Mouse (Mus musculus): ENCODE data around the gene Zeb2. TPM values are rescaled to one million over a fixed set of nuclear protein-coding genes. Genes with fewer than 3 reads are reported as not detected.

Zeb2 gene
- total RNA-seq, 2 experiments from 2014 or later: 451 to 546 TPM

DNA sequence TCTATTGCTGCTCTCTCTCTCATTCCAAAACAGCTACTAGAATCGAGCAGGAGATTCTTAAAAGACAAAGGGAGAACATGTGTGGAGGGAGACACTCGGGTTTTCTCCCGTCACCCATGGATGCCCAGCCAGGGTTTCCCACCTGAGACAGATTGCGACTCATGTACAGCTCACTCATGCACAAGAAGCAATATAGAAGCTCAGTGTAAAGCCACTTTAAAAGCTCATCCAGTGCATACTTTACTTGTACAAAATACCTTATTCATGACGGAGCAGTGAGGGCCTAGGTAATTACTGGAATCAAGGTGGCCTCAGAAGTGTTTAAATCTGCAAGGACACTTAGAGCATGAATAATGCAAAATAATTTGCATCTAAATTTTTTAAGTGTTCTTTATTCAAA, 45.9 kb downstream of the Zeb2 start:
- DNase-seq: no peak
- intact Hi-C loops (cut with DNase I): no loop called here

GRCm38 (mm10) chr2:45070612-45071276, 46.5 kb downstream of the Zeb2 start:
- no peak for DNase-seq
- intact Hi-C loops (cut with DNase I): no loop called here

GRCm38 (mm10) chr2:45068792-45069550, 48.2 kb downstream of the Zeb2 start:
- DNase-seq: no peak
- intact Hi-C loops (cut with DNase I): no loop called here

DNA sequence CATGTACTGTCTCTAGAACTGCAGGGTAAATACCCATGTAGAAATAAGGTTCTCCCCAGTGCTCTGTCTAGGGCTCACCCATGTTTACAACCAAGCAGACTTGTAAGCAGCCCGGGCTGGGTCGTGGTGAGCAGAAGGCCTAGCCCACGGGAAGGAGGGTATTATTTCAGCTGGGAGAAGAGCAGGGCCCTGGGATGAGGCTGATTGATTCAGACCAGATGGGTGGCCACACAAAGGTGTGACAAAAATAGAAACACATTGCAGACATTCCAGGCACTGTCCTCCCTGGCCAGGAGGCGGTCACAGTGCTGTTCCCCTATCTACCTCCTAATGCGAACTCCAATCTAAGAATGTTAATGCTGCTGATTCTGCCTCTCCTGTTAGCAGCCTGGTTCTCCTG, 50.1 kb downstream of the Zeb2 start:
- intact Hi-C loops (cut with DNase I): no loop called here
- DNase-seq: no peak

- DNase-seq: no peak
- intact Hi-C loops (cut with DNase I): no loop called here
Measured at GRCm38 (mm10) chr2:45063300-45063890, 53.8 kb downstream of the Zeb2 start.

DNA sequence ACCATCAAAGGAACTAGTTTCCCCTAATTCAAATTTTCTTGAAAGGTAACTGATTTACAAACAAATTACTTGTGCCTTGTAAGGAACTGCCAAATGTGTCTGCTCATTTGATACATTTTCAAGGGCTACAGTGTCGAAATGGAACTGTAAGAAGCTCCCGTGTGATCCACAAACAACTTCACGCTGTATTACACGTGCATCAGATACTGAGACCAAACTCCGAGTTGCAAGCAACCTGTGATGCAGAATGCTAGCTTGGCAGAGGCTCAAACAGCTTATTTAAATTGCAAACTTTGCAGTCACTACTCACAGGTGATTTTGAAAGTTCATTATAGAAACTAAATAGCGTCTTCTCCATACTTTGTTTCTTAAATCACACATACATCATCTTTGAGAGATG, 55.1 kb downstream of the Zeb2 start:
- intact Hi-C loops (cut with DNase I): no loop called here

GRCm38 (mm10) chr2:45060768-45061167, 56.4 kb downstream of the Zeb2 start:
- intact Hi-C loops (cut with DNase I): no loop called here
- DNase-seq: no peak

More for the DNA sequence above, 55.1 kb downstream of the Zeb2 start:
- no peak for DNase-seq

DNA sequence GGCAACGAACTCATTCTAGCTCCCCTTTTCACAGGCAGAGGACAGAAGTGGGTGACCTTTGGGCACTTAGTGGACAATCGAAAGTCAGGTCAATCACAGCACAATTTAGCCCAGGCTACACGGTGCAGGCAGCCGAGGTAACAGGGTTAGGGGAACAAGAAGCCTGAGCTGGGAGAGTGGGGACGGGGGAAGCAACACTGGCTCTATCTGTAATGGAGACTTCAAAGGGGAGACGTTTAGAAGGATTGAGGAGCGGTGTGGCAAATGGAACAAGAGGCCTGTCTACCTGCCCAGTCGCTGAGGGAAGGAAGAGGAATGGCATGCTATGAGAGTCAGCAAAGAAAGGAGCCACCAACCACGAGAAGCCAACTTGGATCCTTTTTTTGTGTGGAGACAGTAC, 57.0 kb downstream of the Zeb2 start:
- intact Hi-C loops (cut with DNase I): no loop called here
- DNase-seq: no peak

DNA sequence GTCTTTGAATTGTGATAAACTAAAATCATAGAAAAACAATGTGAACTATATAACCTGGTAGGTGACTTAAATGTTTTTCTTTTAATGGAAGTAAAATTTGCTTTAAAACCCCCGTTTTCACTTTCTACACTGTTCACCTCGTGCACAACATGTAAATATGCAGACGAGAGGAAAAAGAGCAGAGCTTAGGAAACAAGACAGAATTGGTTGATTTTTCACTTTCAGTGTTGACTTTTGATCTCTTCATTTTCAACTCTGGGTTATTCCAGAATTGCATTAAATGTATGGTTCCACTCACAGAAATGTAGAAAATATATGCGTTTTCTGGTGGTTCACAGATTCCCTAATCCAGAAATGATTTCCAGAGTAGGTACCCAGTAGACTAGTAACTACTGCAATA, 57.6 kb downstream of the Zeb2 start:
- intact Hi-C loops (cut with DNase I): no loop called here

DNA sequence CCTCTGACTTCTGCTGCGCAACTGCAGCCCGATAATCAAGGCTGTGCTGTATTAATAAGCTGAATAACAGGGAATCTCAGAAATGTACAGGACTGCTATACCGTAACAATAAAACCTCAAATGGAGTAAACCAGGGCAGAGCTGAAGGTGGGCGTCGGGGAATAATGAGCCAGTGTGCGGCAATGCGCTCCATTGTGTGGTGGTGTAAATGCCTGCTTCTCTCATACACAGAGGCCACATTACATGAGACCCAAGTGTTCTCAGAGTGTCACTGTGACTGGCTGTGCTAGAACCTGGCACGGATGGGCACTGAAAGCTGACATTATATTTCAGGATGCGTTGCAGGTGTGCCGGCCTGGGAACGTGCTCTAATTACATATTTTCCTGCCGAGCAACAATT, 58.2 kb downstream of the Zeb2 start:
- intact Hi-C loops (cut with DNase I): no loop called here
- DNase-seq: no peak

More for the DNA sequence above, 57.6 kb downstream of the Zeb2 start:
- DNase-seq: no peak

DNA sequence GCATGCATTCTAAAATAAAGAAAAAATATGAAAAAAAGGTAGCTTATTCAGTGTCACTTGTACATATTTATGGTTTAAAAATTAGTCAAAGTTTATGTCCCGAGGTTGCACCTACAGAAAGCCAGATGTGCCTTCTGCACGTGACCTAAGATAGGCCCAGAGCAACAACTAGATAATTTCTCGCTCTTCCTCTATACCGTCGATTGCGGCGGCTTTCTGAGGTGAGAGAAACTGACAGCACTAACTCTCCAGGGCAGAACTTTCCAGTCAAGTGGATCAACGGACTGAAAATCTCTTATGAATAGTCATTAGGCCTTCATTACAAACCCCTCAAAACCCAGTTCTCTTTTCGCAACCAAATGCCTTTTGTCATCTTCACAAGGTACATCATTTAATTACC, 59.0 kb downstream of the Zeb2 start:
- intact Hi-C loops (cut with DNase I): no loop called here
- no peak for DNase-seq

- intact Hi-C loops (cut with DNase I): no loop called here
- DNase-seq: no peak
Measured at GRCm38 (mm10) chr2:45056856-45057562, 60.2 kb downstream of the Zeb2 start.

GRCm38 (mm10) chr2:45055926-45056325, 61.3 kb downstream of the Zeb2 start:
- intact Hi-C loops (cut with DNase I): no loop called here
- no peak for DNase-seq

DNA sequence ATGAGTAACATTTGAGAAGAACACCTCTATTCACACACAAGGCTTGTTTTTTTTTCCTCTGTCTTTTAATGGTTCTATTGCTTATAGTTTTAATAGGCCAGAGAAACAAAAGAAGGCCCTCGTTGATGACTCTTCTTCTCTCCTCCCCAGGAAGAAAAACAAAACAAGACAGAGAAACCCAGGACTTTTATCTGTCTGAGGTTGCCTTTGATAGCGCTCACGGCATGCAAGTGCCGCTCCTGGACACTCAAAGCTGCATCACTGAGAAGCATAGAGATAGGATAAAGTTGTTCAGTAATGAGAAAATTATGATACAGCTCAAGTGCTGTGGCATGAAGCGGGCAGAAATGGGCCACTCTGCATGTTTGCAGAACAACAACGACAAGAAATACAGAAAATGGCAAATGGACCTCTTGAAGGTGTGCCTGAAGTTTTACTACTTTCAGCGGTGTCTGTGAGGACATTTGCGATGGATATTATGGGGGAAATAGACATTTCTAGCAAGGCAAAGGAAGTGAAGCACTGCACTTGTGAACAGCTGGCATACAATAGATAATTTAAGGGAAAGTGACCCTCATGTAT, 62.1 kb downstream of the Zeb2 start:
- no peak for DNase-seq
- intact Hi-C loops (cut with DNase I): no loop called here

- DNase-seq: no peak
- intact Hi-C loops (cut with DNase I): no loop called here
Measured at GRCm38 (mm10) chr2:45054070-45055025, 62.8 kb downstream of the Zeb2 start.

- no peak for DNase-seq
- intact Hi-C loops (cut with DNase I): no loop called here
Measured at GRCm38 (mm10) chr2:45052587-45052986, 64.6 kb downstream of the Zeb2 start.

- no peak for DNase-seq
- intact Hi-C loops (cut with DNase I): no loop called here
Measured at GRCm38 (mm10) chr2:45051321-45051720, 65.9 kb downstream of the Zeb2 start.

DNA sequence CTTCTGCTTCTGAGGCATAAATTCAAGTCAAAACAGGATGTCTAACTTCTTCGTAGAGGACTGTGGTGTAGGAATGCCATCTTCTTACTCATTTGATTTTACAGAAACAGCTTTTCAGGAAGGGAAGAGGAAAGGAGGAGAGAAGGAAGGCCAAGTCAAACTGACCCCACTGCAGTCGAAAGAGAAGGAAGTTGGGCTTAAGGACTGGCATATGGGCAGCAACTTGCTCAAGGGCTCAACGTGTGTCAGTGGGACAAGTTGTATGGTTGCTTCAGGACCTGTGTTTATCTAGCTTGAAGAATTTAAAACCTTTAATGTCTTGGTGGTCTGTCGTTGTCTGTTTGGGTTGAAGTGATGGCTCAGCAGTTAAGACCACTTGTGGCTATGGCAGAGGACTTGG, 67.3 kb downstream of the Zeb2 start:
- DNase-seq: no peak
- intact Hi-C loops (cut with DNase I): no loop called here

DNA sequence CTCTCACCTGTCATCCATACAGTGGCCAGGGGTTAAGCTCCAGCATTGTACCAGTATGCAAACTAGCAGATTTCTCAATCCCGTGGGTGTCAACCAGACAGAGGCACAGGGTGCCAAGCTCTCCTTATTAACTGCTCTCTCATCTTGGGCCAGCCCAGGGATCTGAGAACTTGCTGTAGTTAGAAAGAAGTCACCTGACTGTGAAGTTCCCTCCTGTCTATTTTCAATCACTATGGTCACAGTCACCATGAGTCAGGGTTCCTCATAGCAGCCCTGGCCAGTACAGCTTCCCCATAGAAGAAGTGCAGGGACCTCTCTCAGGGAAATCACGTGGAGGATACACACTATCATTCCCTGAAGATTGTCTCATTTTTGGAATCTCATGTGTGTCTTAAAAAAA, 67.9 kb downstream of the Zeb2 start:
- no peak for DNase-seq
- intact Hi-C loops (cut with DNase I): no loop called here

- intact Hi-C loops (cut with DNase I): no loop called here
- DNase-seq: no peak
Measured at GRCm38 (mm10) chr2:45040706-45041312, 76.4 kb downstream of the Zeb2 start.
